Comparison of ENCODE assay signal across 8 mouse cellular contexts in the genomic region with DNA sequence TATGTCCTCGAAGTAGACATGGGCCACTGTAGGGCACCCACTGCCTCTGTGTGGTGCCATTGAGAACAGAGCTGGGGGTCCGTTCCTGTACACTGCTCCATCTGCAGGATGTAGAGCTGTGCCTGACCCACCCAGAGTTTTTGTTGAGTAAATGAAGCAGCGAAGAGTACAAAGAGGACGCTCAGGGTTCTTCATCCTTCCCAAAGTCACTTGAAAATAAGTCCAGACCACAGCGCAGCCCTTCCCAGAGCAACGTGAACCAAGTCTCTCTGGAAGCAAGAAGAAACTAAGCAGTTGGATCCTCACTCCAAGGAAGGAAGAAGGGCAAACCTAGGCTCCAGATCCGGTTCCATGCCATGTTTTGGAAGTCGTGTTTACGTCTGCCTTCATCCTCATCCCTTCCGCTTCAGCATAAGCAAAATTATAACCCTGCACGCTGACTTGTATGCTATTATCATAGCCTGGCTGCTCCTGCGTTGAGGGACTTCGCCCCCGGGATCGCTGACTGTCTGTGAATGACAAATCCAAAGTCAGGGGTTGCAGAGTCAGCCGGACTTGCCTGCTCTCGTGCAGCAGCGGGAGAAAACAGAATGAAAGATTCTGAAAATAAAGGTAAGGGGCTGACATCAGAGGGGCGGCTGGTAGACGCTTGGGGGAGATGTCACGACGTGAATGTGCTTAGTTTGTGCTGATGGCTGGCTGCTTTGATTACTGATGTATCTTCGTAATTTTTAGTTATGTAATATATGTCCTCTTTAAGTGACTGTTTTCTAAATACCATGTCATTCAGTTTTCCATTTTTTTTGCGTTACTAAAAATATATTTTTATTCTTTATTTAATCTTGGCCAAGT. TPM values are rescaled to one million over a fixed set of nuclear protein-coding genes. Genes with fewer than 3 reads are reported as not detected.
DNase-seq lines count a peak whose midpoint lies in the region.

No protein-coding gene starts in this region.

- peak; percentile 20 for DNase-seq in adrenal gland, adult 2 months
- peak; percentile 84 to 87 for DNase-seq in cerebellum, postnatal 14 days
- DNase-seq in frontal cortex, postnatal 10 days (ENCODE audit: low spot score in 2 of 2) = peak; percentile 45 to 68
- DNase-seq in induced T-regulatory cell, adult 2 months (ENCODE audit: low read depth) = peak; percentile 40
- peak; percentile 88 for DNase-seq in left cerebral cortex, adult 18-20 months (ENCODE audit: low spot score in 2 of 2)
- peak; percentile 18 for DNase-seq in lung, postnatal 25 days (ENCODE audit: low spot score)
- peak; percentile 76 for DNase-seq in right cerebral cortex, postnatal 25 days
- no peak for DNase-seq in ovary, adult 18-20 months (ENCODE audit: low spot score)

RNA-seq across cellular contexts. Expression of gene Dnajc6, which starts 11.3 kb away (rescaled TPM):
- 1 to 10 TPM; 3.3 to 6.1 TPM for total RNA-seq in adrenal gland, adult 2 months (2021)
- 0.91 and 1.3 TPM in 2 replicates for polyA plus RNA-seq in adrenal gland, adult 2 months (2012; rRNA removed)
- total RNA-seq in left cerebral cortex, adult 18-20 months (2021) = 100 to 1,000 TPM; 306 to 307 TPM

Comparison
In these comparisons a context has a peak if more than half of its experiments do, and no peak if none do; other contexts are left out.
1. RNA of gene Dnajc6, which starts 11.3 kb away (total RNA-seq): 306 to 307 TPM in left cerebral cortex, adult 18-20 months; 3.3 to 6.1 TPM in adrenal gland, adult 2 months; every median in the first group is over 10 times any median in the second.